Mouse (Mus musculus) kidney, adult 2 months (tissue): Measurements from ENCODE around the gene Atp5d.

ENCODE experiments used
- CTCF ChIP-seq: fragments of 200-500 bp; conservative IDR thresholded peaks from 2 replicates; pipeline ENCODE4 v1.5.1; 2011; ENCODE audit warnings: low read depth, mild to moderate bottlenecking, control low read depth, low read length, moderate library complexity, mixed read lengths; ENCODE audit not compliant: insufficient read depth, insufficient read length
- POLR2A ChIP-seq: fragments of 200-500 bp; IDR thresholded peaks from one replicate; pipeline ENCODE4 v1.6.1; 2011; ENCODE audit warnings: low read depth, low read length, control low read depth

- no peak for TF ChIP-seq CTCF
- no peak for TF ChIP-seq POLR2A
Measured at GRCm38 (mm10) chr10:80170601-80171021, 32.2 kb downstream of the Atp5d start.
